Mouse (Mus musculus) NIH3T3 (cell line): ENCODE data around the gene Trim69.
"Not testable (repeated sequence)": the region's sequence is repeated elsewhere in the genome, so short reads cannot be mapped to it uniquely, and the experiment has no call there.

Experiments used
- DNase-seq: peaks from one replicate; pipeline ENCODE4 v3.0.0-alpha.2; 2012; ENCODE audit warnings: low read depth

Trim69 gene

DNA sequence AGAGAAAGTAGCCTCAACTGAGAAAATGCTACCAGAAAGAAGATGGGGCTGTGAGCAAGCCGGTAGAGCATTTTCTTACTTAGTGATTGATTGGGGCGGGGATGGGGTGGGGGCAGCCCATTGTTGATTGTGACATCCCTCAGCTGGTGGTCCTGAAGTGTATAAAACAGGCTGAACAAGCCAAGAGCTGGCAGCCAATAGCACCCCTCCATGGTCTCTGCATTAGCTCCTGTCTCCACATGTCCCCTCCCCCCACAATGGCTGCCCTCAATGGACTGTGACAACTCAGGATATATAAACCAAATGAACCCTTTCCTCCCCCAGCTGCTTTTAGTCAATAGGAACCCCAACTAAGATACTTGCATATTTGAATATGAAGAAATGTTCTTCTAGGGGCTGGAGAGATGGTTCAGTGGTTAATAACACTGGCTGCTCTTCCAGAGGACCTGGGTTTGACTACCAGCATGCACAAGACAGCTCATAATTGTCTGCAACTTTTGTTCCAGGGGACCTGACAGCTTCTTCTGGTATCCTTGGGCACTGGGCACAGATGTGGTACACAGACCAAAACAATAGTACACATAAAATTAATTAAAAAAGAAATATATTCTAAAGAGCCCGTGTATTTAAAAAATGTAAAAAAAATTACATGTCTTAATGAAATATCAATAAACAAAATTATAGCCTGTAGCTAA, 50.2 kb downstream of the Trim69 start:
- DNase-seq, result no peak

DNA sequence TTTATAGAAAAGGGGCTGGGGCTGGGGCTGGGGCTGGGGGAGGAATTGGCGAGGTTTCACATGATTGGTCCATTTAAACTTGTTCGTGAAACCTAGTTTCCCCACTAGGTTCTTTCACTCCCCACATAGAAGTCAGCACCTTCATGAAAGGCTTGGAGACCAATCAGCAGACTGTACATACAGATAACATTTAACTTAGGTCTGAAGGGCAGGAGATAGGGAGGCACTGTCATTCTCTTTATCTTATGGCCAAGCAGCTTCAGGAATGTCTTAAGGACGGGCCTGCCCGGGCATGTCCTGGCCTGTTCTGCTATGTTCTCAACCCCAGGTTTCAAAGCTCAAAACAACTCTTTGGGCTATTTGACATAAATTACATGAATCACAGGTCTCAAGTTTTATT, 56.6 kb downstream of the Trim69 start:
- not testable (repeated sequence) for DNase-seq

DNA sequence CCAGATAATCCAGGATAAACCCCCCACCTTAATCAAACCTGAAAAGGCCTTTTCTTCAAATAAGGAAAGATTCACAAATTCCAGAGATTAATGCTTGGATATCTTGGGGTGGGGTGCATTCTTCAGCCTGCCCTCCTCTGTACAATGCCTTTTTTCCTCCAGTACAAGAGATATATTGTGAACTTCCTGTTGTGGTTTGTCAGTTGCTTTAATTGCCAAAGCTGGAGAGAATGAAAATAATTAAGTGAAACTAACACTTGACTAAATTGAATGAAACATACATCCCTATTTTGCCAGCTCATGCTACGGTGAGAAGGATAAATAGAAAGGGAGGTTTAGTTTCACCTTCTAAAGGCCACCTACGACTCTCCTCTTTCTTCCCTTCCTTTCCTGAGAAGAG, 57.7 kb downstream of the Trim69 start:
- no peak for DNase-seq

DNA sequence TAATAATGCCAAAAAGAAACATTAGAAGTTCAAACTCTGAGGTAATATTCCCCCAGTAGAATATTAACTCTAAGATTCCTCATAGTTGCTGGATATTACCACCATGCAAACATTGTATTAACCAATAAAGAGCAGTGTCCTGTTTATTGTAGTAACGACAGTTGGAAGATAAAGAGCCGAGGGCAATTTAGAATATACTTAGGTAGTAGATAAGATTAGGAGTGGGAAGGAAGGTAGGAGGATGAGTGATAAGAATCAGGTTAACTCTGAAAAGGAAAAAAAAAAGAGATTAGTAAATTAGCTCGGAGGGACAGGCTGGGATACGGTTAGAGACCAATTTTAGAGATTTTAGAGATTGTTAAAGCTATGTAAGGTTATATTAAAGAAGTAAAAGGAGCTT, 60.9 kb downstream of the Trim69 start:
- no peak for DNase-seq

DNA sequence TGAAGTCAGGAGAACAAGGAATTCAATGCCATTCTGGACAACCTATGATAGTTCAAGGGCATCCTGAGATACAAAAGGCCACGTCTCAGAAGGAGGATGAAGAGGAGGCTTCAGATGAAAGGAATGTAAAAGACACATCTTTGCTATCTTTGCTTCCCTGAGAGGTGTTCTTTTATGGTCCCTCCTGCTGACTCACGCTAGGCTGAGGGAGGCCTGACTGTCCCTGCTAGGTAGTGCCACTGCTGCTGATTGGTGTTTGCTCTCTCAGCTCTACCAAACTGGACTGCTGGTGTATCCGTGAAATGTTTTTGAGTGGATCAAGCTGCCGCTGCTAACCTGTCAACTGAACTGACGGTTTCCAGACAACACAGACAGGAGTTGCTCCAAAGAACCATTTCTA, 61.3 kb downstream of the Trim69 start:
- no peak for DNase-seq

DNA sequence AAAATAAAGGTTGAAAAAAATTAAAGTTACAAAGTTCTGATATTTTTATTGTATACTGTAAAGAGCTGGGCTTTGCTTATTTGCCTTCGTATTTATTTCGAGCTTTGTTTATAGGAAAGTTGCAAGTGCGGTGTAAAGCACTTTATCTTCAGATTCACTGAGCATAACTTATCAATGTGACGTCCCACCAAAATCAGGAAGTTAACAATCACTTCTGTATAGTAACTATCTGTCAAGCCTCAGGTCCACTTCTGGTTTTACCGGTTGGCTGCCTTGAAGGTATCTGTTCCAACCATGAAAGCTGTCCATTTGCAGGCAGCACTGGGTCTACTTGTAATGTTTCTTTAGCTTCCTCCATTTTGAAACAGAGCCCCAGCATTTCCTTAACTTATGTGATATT, 61.8 kb downstream of the Trim69 start:
- DNase-seq, result no peak

DNA sequence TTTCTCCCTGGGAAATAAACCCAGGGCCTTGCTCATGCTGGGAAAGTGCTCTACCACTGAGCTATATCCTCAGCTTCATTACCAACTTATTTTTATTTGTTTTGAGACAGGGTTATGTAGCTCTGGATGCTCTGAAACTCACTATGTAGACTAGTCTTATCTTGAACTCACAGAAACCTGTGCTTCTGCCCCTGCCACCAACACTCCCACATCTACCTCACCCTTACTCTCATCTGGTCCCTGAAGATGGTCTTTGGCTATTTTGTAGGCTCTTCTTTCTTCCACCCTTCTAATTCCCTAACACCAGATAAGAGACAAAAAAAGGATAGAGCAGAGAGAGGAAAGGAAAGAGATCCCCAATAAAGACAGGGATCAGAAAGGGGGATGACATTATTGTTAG, 63.2 kb downstream of the Trim69 start:
- DNase-seq, result no peak
